Mouse (Mus musculus) forebrain, embryonic 10.5 days (tissue): ENCODE measurements at regions not wholly inside any gene's neighbourhood (a gene's known extent, or its start where the extent isn't known, plus 50 kb on each side); places are given as distances from the start of the nearest gene placed in this dataset.

Experiments used
- DNase-seq: peaks from one replicate; pipeline ENCODE4 v3.0.0-alpha.2; 2017; ENCODE audit warnings: low spot score; ENCODE audit errors: extremely low spot score
- H3K27ac ChIP-seq: fragments of 300-500 bp; sonication (generic); 2 replicates; pipeline ENCODE4 v1.5.1; 2016; ENCODE audit warnings: mild to moderate bottlenecking
- H3K27me3 ChIP-seq: fragments of 300-500 bp; sonication (generic); 2 replicates; pipeline ENCODE4 v1.6.1; 2016; ENCODE audit warnings: mild to moderate bottlenecking; ENCODE audit not compliant: poor library complexity, severe bottlenecking
- H3K36me3 ChIP-seq: fragments of 300-500 bp; sonication (generic); replicated peaks from 2 replicates; pipeline ENCODE4 v1.6.1; 2016; ENCODE audit warnings: mild to moderate bottlenecking, moderate library complexity
- H3K4me1 ChIP-seq: fragments of 300-500 bp; sonication (generic); 2 replicates; pipeline ENCODE4 v1.6.1; 2016
- H3K4me3 ChIP-seq: fragments of 300-500 bp; sonication (generic); 2 replicates; pipeline ENCODE4 v1.5.1; 2016; ENCODE audit warnings: mild to moderate bottlenecking, moderate library complexity
- H3K9me3 ChIP-seq: fragments of 300-500 bp; sonication (generic); 2 replicates; pipeline ENCODE4 v1.6.1; 2016; ENCODE audit warnings: mild to moderate bottlenecking, moderate library complexity
- WGBS: fragments of 180-500 bp; shearing (Covaris S2); methylation state at CpG from one replicate; pipeline ENCODE4 v1.1.7; 2016; 5-methylcytosine and 5-hydroxymethylcytosine counted together

DNA sequence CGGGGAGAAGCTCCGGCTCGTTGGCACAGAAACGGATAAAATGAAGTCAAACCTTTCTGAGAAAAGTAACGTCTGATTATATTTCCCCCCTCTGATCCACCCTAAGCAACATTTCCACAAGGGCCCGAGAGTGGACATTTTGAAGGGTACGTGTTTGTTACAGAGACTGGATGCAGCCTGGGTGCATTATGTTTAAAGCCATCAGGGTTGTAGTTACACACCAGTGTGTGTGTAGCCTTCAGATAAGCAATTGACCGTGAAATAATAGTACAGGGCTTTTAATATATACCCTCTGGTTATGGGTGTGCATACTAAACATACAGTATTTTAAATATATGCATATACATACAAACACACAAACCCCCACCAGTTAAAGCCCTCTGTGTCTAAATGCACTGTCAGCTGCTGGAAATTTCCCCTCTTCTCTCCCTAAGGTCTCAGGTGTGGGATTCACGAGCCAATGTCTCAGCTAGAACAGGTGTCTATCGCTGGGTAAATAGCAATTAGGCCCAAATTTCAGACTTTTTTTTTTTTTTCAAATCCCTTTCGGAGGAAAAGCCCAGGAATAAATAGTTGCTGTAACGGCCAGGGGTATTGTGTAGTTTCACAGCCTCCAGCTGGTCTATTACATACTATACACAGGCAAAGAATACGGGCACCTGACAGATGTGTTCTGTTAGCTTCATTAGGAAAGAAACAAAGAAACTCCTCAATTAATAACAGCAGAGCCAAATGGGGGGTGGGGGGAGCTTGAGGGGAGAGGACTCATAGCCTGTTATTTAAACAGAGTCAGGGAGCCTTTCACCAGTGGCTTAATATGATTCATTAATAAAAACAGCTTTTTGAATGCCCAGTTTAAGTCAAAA is 122.8 kb downstream of the Id4 start:
- 74% methylated on average over 13 of the region's 13 CpGs for WGBS
- H3K27ac ChIP-seq, result 0 out of 2 replicates have a peak overlapping the region, but pooled peaks have one; percentile 37
- H3K27me3 ChIP-seq, result no peaks in the 10 kb centered on the region
- H3K4me1 ChIP-seq, result peaks cover 20% of the 10 kb centered on the region
- DNase-seq, result no peak
- no peak overlapping the region for H3K4me3 ChIP-seq
- H3K9me3 ChIP-seq, result no peaks in the 10 kb centered on the region
- H3K36me3 ChIP-seq, result no peaks in the 10 kb centered on the region

DNA sequence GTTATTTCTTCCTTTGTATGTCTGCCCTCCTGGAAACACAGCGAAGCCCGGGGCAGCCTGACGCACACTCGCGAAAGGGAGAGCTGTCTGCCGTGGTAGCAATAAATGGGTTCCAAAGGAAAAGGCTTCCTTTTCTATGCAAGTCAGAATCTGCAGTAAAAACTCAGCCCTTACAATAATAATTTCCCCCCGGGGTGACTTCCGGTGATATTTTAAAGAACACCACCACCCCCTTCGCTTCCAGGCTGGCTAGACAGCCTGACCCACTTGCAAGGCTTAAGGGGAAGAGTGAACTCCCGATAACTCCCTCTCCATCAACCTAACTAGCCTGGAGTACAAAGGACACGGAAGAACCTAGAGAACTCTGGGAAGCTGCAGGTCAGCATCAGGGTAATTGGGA is 123.9 kb downstream of the Id4 start:
- DNase-seq, result no peak
- Histone ChIP-seq H3K9me3 (no peaks in the 10 kb centered on the region), H3K4me1 (peaks cover 20% of the 10 kb centered on the region), H3K4me3 (no peak overlapping the region), H3K27me3 (no peaks in the 10 kb centered on the region), H3K36me3 (no peaks in the 10 kb centered on the region), H3K27ac (no peak overlapping the region; the same call in 1 of the 2 replicates)
- WGBS, result 77% methylated on average over 11 of the region's 11 CpGs

GRCm38 (mm10) chr13:48391126-48391525 is 122.1 kb downstream of the Zfp169 start:
- no peak for DNase-seq
- no peak overlapping the region for H3K4me3 ChIP-seq
- peaks cover 4% of the 10 kb centered on the region for H3K4me1 ChIP-seq
- no peaks in the 10 kb centered on the region for H3K27me3 ChIP-seq
- WGBS, result 93% methylated on average over 11 of the region's 11 CpGs
- H3K9me3 ChIP-seq, result no peaks in the 10 kb centered on the region
- H3K27ac ChIP-seq, result no peak overlapping the region
- no peaks in the 10 kb centered on the region for H3K36me3 ChIP-seq

DNA sequence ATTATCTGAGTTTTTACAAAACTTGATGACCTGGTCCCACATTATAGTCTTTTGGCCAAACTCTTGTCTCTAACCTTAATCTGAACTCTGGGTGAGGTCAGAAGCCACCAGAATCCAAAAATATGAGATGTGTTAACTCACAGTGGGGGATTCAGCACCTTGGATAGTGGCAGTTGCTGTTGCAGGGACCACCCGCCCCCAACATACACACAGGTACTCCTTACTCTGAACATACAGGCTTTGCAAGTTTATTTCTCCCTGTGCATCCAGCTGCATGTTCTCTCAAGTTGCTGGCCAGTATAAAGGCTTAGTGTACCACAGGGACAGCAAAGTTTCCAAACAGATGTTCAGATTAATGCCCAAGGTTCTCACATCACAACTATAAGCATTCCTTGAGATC is 115.5 kb downstream of the Zfp169 start:
- peaks cover 8% of the 10 kb centered on the region for H3K4me1 ChIP-seq
- no peak overlapping the region for H3K27ac ChIP-seq
- H3K36me3 ChIP-seq, result no peaks in the 10 kb centered on the region
- no peaks in the 10 kb centered on the region for H3K9me3 ChIP-seq
- H3K4me3 ChIP-seq, result no peak overlapping the region
- peak; percentile 13 for DNase-seq
- WGBS, result 14% methylated on average over 1 of the region's 1 CpGs
- no peaks in the 10 kb centered on the region for H3K27me3 ChIP-seq

DNA sequence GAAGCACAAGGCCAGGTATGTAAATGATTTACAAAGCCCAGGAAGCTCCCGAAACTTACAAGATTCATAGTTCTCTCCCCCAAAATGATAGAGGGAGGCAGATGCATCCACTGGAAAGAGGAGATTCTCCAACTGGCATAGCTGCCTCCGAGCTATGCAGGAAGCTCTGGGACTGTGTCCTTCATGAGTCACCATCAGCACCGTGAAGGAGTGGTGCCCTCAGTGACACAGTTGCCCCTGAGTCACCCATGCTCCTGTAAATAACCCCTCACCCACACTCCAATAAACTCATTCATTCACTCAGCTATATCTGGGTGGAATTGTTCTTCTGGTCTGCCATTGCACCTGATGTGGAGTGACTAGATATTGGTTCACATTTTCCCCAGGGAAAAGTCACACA is 114.6 kb downstream of the Zfp169 start:
- peaks cover 5% of the 10 kb centered on the region for H3K4me1 ChIP-seq
- no peak overlapping the region for H3K27ac ChIP-seq
- no peaks in the 10 kb centered on the region for H3K9me3 ChIP-seq
- 88% methylated on average over 3 of the region's 3 CpGs for WGBS
- DNase-seq, result peak; percentile 0
- H3K27me3 ChIP-seq, result no peaks in the 10 kb centered on the region
- no peak overlapping the region for H3K4me3 ChIP-seq
- H3K36me3 ChIP-seq, result no peaks in the 10 kb centered on the region

- H3K27me3 ChIP-seq, result no peaks in the 10 kb centered on the region
- H3K27ac ChIP-seq, result no peak overlapping the region
- H3K36me3 ChIP-seq, result no peaks in the 10 kb centered on the region
- no peaks in the 10 kb centered on the region for H3K9me3 ChIP-seq
- 25% methylated on average over 5 of the region's 5 CpGs for WGBS
- peaks cover 5% of the 10 kb centered on the region for H3K4me1 ChIP-seq
- peak; percentile 7 for DNase-seq
- no peak overlapping the region for H3K4me3 ChIP-seq
These were observed 110.9 kb downstream of the Zfp169 start for GRCm38 (mm10) chr13:48402316-48402715.

DNA sequence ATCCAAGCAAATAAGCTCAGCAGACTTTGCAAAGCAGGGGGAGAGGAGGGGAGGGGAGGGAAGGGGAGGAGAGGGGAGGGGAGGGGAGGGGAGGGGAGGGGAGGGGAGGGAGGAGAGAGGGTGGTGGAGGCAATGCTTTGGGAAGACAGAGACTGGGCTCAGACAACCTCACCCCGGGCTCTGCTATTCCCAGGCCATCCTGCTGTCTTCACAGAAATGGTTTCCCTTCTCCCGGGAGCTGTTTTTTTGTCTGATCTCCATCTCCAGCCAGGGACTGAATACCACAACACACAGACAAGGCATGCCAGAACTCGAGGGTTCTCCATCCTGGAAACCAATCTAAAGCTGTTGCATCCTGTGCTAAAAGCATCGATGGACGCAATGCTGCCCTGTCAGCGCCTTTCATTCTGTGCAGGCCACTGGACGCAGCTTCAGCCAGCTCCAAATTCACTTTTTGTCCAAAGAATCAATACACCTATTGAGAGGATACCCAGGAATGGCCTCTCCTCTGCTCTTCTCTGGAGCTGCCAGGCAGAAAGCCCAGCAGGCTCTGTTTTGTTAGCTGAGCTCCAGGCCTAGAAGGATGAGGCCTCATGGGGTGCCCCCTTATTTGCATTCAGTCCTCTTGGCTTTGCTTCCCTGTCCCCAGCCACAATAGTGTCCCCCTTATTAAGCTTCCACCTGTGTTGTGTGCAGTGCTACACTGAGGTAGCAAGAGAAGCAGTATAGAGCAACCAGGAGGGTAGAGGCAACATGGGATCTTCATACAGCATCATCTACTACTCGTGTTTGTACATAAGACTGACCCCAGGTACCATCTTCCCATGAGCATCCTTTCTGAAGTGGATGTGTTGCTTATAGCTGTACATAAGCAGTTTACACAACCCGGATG is 90.6 kb downstream of the Zfp169 start:
- Histone ChIP-seq H3K36me3 (no peaks in the 10 kb centered on the region), H3K4me1 (peaks cover 12% of the 10 kb centered on the region), H3K4me3 (no peak overlapping the region), H3K27ac (peak overlapping the region; percentile 66), H3K9me3 (no peaks in the 10 kb centered on the region), H3K27me3 (no peaks in the 10 kb centered on the region)
- no peak for DNase-seq
- WGBS, result 36% methylated on average over 9 of the region's 9 CpGs

- WGBS, result 80% methylated on average over 5 of the region's 5 CpGs
- no peak for DNase-seq
- H3K4me3 ChIP-seq, result no peak overlapping the region
- H3K36me3 ChIP-seq, result no peaks in the 10 kb centered on the region
- H3K27ac ChIP-seq, result no peak overlapping the region
- H3K4me1 ChIP-seq, result peaks cover 29% of the 10 kb centered on the region
- H3K9me3 ChIP-seq, result no peaks in the 10 kb centered on the region
- H3K27me3 ChIP-seq, result no peaks in the 10 kb centered on the region
These were observed 86.4 kb downstream of the Zfp169 start for GRCm38 (mm10) chr13:48426816-48427215.

DNA sequence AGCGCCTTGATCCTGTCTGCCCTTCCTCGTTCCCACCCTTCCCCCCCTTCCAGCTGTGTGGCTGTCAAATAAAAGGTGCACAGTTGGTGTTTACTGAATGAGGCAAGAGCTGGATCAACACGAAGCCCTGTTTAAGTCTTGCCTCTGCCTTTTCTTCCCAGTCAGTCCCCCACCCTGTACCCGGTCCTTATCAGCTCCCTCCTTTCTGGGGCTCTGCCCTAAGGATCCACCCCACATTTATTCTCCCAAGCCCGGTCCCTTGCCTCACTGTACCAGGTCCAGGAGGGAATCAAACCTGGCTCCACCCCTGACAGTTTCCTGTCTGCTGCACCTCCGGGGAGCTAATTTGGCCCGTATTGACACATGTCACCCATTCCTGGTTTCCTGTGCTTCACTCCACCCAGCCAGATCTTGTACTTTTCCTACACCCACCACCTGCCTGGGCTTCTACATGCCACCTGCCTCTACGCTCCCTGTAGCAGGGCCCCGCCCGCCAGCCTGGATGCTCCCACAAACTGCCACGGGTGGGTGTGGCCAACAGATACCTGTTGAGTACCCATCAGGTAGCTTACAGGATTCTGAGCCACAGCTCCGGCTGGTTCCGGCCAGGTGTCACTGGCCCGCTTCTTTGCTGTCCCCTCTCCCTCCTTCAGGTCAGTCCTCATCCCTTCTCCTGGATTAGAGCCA is 76.4 kb downstream of the Zfp169 start:
- peaks cover 12% of the 10 kb centered on the region for H3K4me1 ChIP-seq
- no peaks in the 10 kb centered on the region for H3K9me3 ChIP-seq
- no peak overlapping the region for H3K4me3 ChIP-seq
- H3K27me3 ChIP-seq, result no peaks in the 10 kb centered on the region
- H3K36me3 ChIP-seq, result no peaks in the 10 kb centered on the region
- DNase-seq, result no peak
- WGBS, result 74% methylated on average over 14 of the region's 14 CpGs
- no peak overlapping the region for H3K27ac ChIP-seq
